Mouse (Mus musculus) stomach, embryonic 16.5 days (tissue): ENCODE data around the gene Itgb3bp. TPM values are rescaled to one million over a fixed set of nuclear protein-coding genes. Genes with fewer than 3 reads are reported as not detected.

ENCODE experiments used
- ATAC-seq: fragments of 200-750 bp; cut with Nextera tagmentation; 2 replicates; pipeline ENCODE4 v1.8.0; 2017; ENCODE audit warnings: moderate number of reproducible peaks, moderate TSS enrichment; ENCODE audit not compliant: insufficient read depth, low FRiP score
- H3K27ac ChIP-seq: fragments of 300-500 bp; sonication (generic); 2 replicates; pipeline ENCODE4 v1.5.1; 2014; ENCODE audit warnings: low read length
- H3K27me3 ChIP-seq: fragments of 300-500 bp; sonication (generic); 2 replicates; pipeline ENCODE4 v1.6.1; 2014; ENCODE audit warnings: low read length, control low read depth, mixed read lengths; ENCODE audit not compliant: control insufficient read depth, insufficient read depth
- H3K36me3 ChIP-seq: fragments of 300-500 bp; sonication (generic); 2 replicates; pipeline ENCODE4 v1.6.1; 2014; ENCODE audit warnings: low read length; ENCODE audit not compliant: control insufficient read depth, insufficient read depth
- H3K4me1 ChIP-seq: fragments of 300-500 bp; sonication (generic); 2 replicates; pipeline ENCODE4 v1.6.1; 2014; ENCODE audit warnings: low read length, control low read depth, mixed read lengths; ENCODE audit not compliant: control insufficient read depth, insufficient read depth
- H3K4me2 ChIP-seq: fragments of 300-500 bp; sonication (generic); 2 replicates; pipeline ENCODE4 v1.6.1; 2014; ENCODE audit warnings: low read depth, low read length, mixed read lengths
- H3K4me3 ChIP-seq: fragments of 300-500 bp; sonication (generic); replicated peaks from 2 replicates; pipeline ENCODE4 v1.5.1; 2014; ENCODE audit warnings: mild to moderate bottlenecking, low read length
- H3K9ac ChIP-seq: fragments of 300-500 bp; sonication (generic); 2 replicates; pipeline ENCODE4 v1.6.1; 2014; ENCODE audit warnings: low read length
- H3K9me3 ChIP-seq: fragments of 300-500 bp; sonication (generic); replicated peaks from 2 replicates; pipeline ENCODE4 v1.6.1; 2016; ENCODE audit warnings: low read length, control low read depth; ENCODE audit not compliant: control insufficient read depth
- WGBS: fragments of 180-500 bp; shearing (Covaris S2); extraction: QIAGEN DNeasy Blood & Tissue Kit; methylation state at CpG from one replicate; pipeline ENCODE4 v1.1.7; 2014; 5-methylcytosine and 5-hydroxymethylcytosine counted together
- polyA plus RNA-seq: library from polyadenylated mRNA; unstranded; fragments of >200 nt; fragmentation: Nextera tagmentation; extraction: Ambion mirVana; gene quantifications from 2 replicates; pipeline ENCODE4 v1.2.1, GENCODE M21; 2015

Gene Itgb3bp
- polyA plus RNA-seq, 1 experiment from 2014 or later: 33.6 TPM

DNA sequence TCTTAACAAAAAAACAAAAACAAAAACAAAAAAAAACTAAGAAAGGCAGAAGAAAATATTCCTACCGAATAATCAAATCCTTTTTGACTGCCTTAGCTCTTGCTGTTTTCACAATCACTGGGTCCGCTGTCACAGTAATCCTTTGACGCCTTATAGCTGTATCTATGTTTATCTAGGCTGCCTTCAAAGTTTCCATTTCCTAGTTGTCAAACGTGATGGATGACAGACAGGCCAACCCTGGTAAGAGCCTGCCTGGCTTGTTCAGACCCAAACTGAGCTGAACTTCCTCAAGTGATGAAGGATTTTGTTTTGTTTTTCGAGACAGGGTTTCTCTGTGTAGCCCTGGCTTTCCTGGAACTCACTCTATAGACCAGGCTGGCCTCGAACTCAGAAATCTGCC is 1.1 kb downstream of the Itgb3bp start:
- Histone ChIP-seq H3K36me3 (no peaks in the 10 kb centered on the region), H3K4me1 (0 out of 2 replicates have a peak, but pooled peaks cover 3% of the 10 kb centered on the region), H3K27me3 (no peaks in the 10 kb centered on the region), H3K4me3 (no peak overlapping the region), H3K9me3 (no peaks in the 10 kb centered on the region), H3K27ac (peak overlapping the region; percentile 97; the same call in 1 of the 2 replicates), H3K4me2 (peak overlapping the region; percentile 77), H3K9ac (no peak overlapping the region)
- no peak for ATAC-seq
- WGBS: 41% methylated on average over 6 of the region's 6 CpGs

DNA sequence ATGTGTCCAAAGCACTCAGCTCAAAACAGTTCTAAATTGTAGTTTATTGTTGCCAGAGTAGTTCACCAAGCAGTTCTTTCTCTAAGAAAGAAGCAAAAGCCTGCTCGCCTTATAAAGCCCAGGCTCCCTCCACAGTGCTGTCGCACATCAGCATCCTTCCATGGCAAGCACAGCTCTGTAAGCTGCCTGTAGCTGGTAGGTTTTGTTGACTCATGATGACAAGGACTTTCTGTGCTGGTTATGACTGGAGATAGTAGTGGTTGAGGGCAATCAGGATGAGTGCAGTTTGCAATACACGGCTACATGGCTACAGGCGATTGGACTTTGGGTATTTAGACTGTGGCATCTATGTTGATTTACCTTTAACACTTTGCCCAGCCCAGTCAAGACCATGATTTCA is 3.2 kb downstream of the Itgb3bp start:
- 86% methylated on average over 4 of the region's 4 CpGs for WGBS
- Histone ChIP-seq H3K27ac (no peak overlapping the region), H3K9ac (no peak overlapping the region), H3K4me2 (no peak overlapping the region), H3K9me3 (no peaks in the 10 kb centered on the region), H3K4me3 (no peak overlapping the region), H3K36me3 (no peaks in the 10 kb centered on the region), H3K4me1 (0 out of 2 replicates have a peak, but pooled peaks cover 3% of the 10 kb centered on the region), H3K27me3 (no peaks in the 10 kb centered on the region)
- no peak for ATAC-seq

DNA sequence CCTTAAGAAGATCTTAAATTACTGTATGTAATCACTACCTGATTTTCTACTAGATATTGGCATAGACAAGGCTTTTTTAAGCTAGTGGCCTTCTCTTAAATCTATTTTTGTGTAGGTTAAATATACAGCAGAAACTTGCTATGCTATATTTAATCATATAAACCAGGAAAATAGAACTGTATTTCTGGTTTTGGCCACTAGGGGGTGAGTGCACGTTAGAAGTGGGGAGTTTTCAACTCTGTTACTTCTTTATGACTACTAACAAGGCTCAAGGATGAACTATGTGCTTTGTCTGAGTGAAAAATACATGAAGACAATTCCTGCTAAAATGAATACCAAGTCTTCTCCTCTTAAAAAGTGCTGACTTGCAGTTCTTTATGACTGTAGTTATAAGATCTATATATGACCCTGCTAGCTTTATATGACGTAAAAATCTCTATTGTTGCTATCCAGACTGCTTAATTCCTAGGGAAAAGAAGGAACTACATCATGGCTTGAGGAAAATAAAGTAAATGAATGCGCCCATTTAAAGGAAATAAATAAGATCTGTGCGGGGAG is 15.6 kb downstream of the Itgb3bp start:
- H3K9me3 ChIP-seq: no peaks in the 10 kb centered on the region
- no peak overlapping the region for H3K9ac ChIP-seq
- no peaks in the 10 kb centered on the region for H3K36me3 ChIP-seq
- H3K4me3 ChIP-seq: no peak overlapping the region
- no peaks in the 10 kb centered on the region for H3K27me3 ChIP-seq
- H3K4me2 ChIP-seq: no peak overlapping the region
- H3K27ac ChIP-seq: no peak overlapping the region
- no peak for ATAC-seq
- H3K4me1 ChIP-seq: no peaks in the 10 kb centered on the region
- 72% methylated on average over 4 of the region's 4 CpGs for WGBS

DNA sequence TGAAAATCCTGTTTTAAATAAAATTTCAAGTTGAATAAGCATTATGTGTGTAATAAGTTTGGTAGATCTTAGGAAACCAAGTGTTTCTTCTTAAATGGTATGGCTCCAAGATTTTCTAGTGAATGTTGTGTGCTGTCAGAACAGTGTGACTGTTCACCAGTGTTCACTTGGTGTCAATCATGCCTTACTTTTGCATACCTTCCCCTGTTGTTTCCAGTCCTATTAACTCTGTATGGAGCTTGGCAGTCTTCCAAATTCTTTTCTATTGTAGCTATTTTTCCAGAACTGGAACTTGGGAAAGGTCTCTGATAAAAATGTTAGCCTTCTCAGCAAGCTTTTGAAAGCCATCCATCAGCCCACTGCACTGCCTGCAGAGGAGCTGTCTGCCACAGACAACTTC is 47.2 kb downstream of the Itgb3bp start:
- H3K27me3 ChIP-seq: no peaks in the 10 kb centered on the region
- H3K9ac ChIP-seq: no peak overlapping the region
- no peak overlapping the region for H3K4me2 ChIP-seq
- no peaks in the 10 kb centered on the region for H3K9me3 ChIP-seq
- no peak overlapping the region for H3K27ac ChIP-seq
- no peak for ATAC-seq
- H3K4me3 ChIP-seq: no peak overlapping the region
- no peaks in the 10 kb centered on the region for H3K4me1 ChIP-seq
- H3K36me3 ChIP-seq: no peaks in the 10 kb centered on the region

DNA sequence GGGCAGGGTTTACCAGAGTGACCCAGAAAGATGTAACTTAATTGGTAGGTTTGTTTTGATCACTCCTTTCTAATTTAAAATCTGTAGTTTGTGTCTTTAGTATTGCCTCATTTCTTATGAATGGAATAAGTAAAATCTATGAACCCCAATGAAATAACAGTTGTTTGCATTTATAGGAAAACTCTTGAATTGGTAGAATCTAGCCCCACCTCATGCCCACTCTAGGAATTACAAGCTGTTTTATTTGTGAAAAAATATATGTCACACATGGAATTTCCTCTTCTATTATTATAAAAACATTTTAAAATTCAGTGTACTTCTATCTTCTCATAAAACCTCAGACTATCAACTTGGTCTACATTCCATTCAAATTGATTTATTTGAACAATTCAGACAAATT is 47.7 kb downstream of the Itgb3bp start:
- H3K4me2 ChIP-seq: no peak overlapping the region
- no peaks in the 10 kb centered on the region for H3K27me3 ChIP-seq
- no peak overlapping the region for H3K27ac ChIP-seq
- ATAC-seq: no peak
- no peaks in the 10 kb centered on the region for H3K4me1 ChIP-seq
- H3K4me3 ChIP-seq: no peak overlapping the region
- H3K9ac ChIP-seq: no peak overlapping the region
- H3K36me3 ChIP-seq: no peaks in the 10 kb centered on the region
- H3K9me3 ChIP-seq: no peaks in the 10 kb centered on the region

DNA sequence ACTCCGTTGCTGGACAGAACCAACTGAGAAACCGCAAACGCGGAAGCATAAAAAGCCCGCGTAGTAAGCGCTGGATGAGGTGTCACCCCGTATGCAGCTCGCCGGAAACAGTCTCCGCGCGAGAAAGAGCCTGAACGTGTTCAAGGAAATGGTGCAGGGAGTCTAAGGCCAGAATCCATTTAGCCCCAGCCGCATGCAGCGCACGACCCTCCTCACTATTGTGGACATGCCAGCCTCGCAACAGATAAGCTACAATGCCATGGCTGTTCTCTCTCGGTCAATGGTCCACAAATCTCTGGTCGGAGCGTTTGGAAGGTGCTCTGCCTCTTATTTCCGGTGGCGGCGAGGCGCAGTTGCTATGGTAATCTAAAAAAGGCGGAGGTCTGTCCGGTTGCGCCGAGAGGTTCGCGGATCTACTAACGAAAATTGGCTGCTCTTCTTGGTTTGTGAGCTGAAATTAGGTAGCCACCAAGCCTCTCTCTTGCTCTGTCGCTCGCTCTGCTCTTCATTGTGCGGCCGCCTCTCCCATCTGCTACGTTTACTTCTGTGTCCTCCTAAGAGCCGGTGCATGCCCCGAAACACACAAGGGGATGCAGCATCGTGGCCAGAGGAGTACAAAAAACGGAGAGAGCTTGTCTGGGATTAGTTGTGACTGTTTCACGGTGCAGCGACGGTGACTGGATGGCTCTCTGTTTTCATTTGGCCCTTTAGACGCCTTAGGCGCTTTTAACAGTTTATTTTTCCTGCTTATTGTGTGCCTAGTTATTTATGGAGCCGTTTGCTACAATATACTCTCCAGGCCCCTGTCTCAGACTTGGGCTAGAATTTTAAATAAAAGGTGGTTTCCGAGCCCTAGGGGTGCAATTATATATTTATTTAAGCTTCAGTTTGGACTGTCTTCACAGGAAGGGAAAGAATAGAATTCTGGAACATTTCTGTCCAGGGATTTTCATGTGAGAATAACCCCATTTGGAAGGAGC is 100.2 kb downstream of the Itgb3bp start, which contains the start of gene Efcab7:
Gene Efcab7 (plus strand): TSS at position 105 of the 980 bp plus-strand sequence.
- no peaks in the 10 kb centered on the region for H3K27me3 ChIP-seq
- H3K9ac ChIP-seq: peak within 1 kb of the TSS; percentile 93
- no peaks in the 10 kb centered on the region for H3K36me3 ChIP-seq
- H3K9me3 ChIP-seq: no peaks in the 10 kb centered on the region
- H3K4me2 ChIP-seq: peak within 1 kb of the TSS; percentile 71
- ATAC-seq: peak; percentile 88
- peak within 1 kb of the TSS; percentile 89 for H3K27ac ChIP-seq
- peaks cover 7% of the 10 kb centered on the region; the same call in 1 of the 2 replicates for H3K4me1 ChIP-seq
- WGBS: under 1% methylated on average over 48 of the region's 48 CpGs
- H3K4me3 ChIP-seq: peak within 1 kb of the TSS; percentile 67

DNA sequence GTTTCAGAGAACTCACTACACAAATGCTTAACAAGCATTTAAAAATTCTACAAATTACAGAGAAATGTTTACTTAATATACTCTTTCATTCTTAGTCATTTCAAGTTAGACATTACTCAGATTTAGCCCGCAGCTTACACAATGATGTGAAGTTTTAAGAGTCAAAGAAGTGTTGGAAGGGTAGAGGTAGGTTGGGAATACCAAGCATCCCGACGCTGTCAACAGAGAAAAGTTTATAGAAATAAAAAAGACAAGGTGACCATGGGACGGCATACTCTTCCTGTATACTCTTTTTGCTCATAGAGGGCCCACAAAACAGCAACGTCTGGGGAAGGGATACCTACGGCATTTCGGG is 100.9 kb downstream of the Itgb3bp start:
- H3K4me1 ChIP-seq: peaks cover 7% of the 10 kb centered on the region; the same call in 1 of the 2 replicates
- H3K27me3 ChIP-seq: no peaks in the 10 kb centered on the region
- H3K4me2 ChIP-seq: peak overlapping the region; percentile 71
- no peaks in the 10 kb centered on the region for H3K9me3 ChIP-seq
- peak overlapping the region; percentile 93 for H3K9ac ChIP-seq
- H3K4me3 ChIP-seq: peak overlapping the region; percentile 67
- ATAC-seq: no peak
- peak overlapping the region; percentile 89 for H3K27ac ChIP-seq
- WGBS: under 1% methylated on average over 7 of the region's 7 CpGs
- no peaks in the 10 kb centered on the region for H3K36me3 ChIP-seq

DNA sequence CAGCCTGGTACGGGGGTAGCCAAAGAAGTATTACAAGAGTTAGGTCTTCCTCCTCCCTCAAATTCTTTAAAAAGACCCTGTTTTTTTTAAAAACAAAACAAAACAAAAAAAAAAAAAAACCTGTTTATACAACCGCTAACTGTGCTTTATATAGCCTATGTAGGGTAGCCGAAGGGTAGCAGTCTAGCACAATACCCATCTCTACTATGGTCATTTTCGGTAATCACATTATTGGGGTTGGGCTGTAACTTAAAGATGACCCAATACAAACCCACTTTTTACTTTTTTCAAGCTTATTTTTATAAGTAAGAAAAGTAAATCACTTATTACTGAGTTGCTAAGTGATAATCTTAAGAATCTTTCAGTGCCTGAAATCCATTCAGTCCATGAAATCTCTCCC is 101.3 kb downstream of the Itgb3bp start:
- no peak for ATAC-seq
- H3K9ac ChIP-seq: no peak overlapping the region
- H3K27ac ChIP-seq: no peak overlapping the region
- H3K9me3 ChIP-seq: no peaks in the 10 kb centered on the region
- H3K4me1 ChIP-seq: peaks cover 7% of the 10 kb centered on the region; the same call in 1 of the 2 replicates
- no peaks in the 10 kb centered on the region for H3K27me3 ChIP-seq
- WGBS: 63% methylated on average over 4 of the region's 4 CpGs
- peak overlapping the region; percentile 71 for H3K4me2 ChIP-seq
- no peaks in the 10 kb centered on the region for H3K36me3 ChIP-seq
- peak overlapping the region; percentile 67; the same call in 1 of the 2 replicates for H3K4me3 ChIP-seq
